Mouse (Mus musculus): ENCODE measurements around the gene Ndufv1.
"Not testable (repeated sequence)": the region's sequence is repeated elsewhere in the genome, so short reads cannot be mapped to it uniquely, and the experiment has no call there.

Gene Ndufv1

DNA sequence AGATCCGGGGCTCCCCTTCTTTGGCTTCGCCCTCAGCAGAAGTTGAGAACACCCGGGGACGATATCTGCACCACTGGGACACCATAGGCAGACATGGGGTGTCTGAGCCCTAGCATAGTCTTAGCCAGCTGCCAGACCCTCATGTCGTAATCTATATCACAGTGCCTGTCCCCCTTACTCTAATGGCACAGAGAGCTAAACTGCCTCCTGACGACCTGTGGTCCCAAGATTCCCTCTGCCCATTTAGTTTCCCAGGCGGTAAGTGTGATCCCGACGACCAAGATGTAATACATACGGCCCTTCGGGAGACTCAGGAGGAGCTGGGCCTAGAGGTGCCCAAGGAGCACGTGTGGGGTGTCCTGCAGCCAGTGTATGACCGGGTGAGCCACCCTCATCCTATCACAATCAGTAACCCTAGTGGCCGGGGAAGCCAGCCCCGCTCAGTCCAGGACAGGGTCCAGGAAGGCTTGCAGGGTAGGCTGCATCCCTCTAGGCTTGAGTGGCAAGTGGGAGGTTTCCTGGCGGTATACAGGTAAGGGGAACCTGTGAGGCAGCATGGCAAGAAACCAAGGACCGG lies 11.6 kb downstream of the Ndufv1 start:
- no peak for DNase-seq

DNA sequence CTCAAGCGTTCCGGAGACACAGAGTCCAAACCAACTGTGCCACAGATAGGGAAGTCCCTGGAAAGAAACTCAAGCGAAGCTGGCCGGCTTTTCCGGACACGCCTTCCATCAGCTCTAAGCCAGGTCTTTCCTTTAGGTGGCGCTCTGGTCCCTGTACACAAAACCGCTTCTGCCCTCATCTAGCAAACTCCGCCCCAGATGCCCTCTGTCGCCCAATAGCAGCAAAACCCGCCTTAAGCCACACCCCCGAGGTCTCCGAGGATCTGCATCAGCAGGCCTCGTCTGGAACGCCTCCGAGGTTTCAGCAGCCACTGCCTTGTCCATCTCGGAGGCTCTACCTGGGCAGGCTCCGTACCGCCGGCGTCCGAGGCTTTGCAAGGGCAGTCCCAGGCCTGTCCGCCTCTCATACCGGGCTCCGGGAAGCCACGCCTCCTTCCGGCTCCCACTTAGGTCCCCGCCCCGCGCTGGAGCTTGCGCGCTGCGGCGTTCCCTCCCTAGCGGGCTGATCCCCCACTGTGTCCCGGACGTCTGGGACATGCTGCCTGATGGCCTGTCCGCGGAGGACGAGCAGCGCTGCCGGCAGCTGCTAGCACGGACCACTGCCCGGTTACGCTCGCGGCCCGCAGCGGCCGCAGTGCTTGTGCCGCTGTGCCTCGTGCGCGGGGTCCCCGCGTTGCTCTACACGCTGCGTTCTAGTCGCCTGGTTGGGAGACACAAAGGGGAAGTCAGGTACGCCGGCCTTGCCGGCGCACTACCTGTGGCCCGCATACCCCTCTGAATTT lies 12.3 kb downstream of the Ndufv1 start, which contains the start of the genes Nudt8 and Gm49405:
Gene Nudt8, plus strand, starts transcription at position 462 of the 782 bp plus-strand sequence.
Gene Gm49405, plus strand, starts transcription at position 508 of the 782 bp plus-strand sequence.
- peak; percentile 91 to 92 for DNase-seq

DNA sequence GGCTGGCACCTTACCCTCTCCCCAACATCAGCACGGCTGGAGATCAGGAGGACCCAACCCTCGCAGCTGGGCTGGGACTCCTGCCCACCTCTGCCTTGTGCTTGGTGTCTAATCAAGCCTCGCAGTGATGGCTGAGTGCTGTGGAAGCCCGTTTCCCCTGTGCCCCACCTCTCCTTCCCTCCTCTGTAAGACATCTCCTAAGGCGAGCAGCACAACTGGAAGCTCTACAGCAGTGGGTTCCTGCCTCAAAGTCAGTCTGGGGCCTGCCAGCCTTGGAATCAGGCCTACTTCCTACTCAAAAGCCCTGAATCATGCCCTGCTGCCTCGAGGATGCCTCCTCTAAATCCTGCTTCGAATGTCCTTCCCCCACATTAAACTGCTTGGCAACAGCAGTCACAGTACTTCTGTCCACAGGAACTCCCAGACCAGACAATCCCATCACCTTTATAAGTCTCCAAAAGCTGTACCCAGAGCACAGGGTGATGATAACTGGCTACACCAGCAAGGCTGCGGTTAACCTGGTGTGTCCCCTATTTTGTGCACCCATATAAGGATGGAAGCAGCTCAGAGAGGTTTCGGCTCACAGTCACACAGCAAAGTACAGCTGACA lies 13.4 kb downstream of the Ndufv1 start:
- no peak for DNase-seq

DNA sequence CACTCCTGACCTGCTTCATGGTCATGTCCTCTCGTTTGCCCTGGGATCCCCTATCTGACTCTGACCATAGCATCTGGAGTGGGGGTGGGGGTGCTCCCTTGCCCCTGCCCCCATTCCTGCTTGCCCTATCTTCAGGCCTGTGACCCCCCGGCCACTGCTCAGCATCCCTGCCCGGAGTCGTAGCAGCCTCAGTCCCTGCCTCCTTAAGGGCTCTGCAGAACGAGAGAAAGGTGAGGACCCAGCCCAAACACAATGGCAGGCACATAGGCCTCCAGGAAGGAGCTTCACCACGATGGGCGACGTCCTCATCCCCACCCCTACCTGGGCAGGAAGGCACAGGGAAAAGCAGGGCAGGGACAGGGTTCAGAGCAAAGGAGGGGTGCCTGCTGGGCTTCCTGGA lies 14.3 kb downstream of the Ndufv1 start:
- DNase-seq = no peak

DNA sequence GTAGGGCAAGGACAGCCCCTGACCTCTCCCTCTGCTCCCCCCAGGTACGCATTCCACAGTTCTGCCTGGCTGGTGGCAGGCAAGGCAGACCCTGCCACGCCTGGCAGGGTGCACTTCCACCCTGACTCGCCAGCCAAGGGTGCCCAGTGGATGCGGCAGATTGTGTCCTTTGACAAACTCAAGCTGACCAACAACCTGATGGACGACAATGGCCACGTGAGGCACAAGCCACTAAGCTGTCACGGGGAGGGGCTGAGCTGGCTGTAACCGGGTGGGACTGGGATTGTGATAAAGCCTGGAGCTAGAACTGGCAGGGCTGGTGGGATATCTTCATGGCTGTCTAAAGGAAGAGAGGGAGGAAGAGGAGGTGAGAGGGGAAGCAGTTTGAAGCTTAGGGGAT lies 15.4 kb downstream of the Ndufv1 start:
- DNase-seq = no peak

DNA sequence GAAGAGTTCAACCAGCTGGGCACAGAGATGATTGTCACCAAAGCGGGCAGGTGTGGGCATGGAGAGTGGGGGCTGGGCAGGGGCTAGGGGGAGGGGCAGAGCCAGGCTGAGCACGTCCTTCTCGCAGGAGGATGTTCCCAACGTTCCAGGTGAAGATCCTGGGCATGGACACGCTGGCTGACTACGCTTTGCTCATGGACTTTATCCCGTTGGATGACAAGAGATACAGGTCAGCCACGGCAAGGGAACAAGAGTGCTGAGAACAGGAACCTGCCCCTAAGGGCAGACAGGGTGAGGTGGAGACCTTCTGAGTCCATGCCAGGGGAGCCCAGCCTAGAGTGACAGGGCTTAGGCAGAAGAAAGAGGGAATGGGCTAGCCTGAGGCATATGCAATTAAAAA lies 15.9 kb downstream of the Ndufv1 start:
- DNase-seq = no peak

DNA sequence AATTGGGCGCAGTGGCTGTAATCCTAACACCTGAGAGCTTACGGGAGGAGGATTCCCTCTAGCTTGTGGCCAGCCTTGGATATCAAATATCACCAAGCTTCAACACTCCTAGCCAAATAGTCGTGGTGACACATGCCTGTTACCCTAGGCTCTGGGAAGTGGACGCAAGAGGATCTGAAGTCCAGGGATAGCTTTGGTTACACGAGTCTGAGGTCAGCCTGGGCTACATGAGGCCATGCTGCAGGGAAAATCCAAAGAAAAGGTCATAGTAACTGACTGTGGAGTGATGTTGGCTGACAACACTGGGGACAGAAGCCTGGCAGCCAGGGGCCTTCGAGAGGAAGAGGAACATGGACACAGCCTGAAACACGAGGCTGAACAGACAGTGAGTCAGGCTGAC lies 16.5 kb downstream of the Ndufv1 start:
- no peak for DNase-seq

DNA sequence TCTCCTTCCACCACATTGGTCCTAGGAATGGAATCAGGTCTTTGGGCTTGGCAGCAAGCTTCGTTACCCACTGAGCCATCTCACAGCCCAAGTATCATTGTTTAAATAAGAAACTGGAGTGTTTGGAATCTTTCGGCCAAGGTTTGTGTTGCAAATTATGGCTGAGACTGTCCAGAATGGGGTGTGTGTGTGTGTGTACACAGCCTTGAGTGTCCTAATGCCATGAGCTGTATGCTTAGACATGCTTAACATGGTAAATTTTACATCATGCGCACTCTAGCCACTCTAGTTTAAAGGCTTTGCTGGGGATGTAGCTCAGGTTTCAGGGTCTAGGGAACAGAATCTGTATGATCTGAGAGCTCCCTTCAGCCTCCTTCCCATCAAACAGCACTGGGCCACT lies 17.1 kb downstream of the Ndufv1 start:
- DNase-seq = no peak

DNA sequence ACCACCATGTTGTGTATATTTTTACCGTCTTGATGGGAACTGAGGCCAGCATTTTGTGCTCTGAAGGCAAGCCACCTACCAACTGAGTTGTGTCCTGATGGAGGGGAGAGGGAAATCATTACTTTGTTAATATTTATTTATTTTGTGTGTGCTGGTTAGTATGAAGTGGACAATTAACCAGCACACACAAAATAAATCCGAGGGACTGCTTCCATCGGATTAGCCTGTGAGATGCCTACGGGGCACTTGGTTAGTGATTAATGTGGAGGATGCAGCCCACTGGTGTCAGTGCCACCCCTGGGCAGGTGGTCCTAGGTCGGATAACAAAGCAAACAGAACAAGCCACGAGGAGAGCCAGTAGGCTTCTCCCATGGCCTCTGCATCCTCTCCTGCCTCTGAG lies 17.7 kb downstream of the Ndufv1 start:
- no peak for DNase-seq

DNA sequence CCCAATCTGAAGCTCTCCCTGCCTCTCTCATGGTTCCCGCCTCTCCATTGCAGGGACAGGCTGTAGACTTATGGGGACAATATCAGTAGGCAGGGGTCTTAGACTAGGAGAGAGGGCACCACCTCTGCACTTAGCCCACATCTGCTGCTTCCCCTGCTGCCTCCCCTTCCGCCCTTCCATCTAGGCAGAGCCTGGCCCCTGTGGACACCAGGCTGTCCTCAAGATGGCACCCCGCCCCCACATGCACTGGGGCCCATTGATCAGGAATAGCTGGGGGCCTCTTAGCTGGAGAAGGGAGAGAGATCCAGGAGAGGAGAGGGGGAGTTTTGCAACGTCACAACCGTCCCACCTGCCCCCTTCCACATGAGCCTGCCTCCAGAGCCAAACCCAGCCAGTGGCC lies 20.2 kb downstream of the Ndufv1 start, which contains the start of gene Tbx10:
Gene Tbx10, plus strand, starts transcription at position 337 of the 400 bp plus-strand sequence.
- no peak for DNase-seq

DNA sequence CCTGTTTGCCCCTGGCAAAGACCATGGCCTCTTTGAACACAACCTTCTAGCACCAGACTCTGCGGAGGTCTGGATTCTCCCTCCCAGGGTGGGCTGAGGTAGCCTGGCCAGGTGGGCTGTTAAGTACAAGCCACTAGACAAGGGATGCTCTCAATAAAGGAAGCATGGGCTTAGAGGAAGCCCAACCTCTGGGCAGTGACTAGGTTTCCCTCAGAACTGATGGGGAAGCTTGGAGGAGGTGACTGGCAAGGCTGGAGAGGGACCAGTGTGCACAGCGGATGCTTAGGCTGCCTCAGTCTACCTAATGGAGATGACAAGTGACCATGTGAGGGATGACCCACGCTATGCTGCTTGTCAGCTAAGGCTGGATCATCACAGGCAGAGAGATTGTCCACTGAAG lies 20.6 kb downstream of the Ndufv1 start:
- no peak for DNase-seq

DNA sequence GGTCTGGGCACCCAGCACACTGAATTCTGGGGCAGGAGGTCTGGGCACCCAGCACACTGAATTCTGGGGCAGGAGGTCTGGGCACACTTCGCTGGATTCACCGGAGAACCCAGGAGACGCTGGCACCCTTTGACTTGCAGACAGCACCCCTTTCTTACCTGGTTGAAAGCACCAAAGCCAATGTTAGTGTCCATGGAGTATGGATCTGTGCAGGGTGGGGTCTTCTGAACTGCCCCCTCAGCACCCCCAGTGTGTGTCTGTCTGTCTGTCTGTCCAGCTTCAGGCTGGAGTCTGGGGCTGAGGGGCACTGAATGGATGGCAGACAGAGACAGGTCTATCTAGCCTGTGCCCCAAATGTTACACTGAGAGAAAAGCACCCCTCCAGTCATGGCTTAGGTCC lies 21.0 kb downstream of the Ndufv1 start:
- no peak for DNase-seq

DNA sequence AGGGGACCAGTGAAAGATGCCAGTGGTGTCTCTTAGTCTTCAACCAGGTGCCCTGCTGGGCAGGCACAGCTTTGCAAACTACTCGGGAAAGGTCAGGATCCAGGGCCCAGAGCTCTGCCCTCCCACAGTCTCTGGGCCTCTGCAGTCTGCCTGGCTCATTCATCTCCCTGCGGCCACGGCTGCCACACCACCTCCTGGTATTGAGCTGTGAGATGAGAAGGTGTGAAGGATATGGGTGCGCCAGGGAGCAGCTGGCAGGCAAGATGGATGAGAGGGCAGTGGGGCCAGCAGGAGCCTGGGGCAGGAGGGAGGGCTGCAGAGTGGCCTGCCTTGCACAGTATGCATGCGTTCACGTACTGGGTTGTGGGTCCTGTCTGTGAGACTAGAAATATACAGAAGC lies 21.8 kb downstream of the Ndufv1 start:
- no peak for DNase-seq

DNA sequence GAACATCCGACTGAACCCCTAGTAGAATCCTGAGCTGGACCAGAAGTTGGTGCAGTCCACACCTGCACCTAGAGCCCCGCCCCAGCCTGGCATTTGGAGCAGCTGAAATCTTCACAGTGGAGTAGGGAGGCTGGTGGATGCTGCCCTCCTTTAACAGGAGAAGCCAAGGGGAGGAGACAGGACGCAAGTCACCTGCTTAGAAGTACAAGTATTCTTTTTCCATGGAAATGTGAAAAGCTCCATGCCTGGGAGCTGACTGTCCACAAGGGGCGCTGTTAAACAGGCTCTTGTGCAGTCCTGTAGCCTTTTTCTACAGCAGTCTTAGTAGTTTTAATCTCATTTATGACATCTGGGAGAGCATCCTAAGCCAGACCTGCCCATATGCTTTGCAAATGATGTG lies 23.9 kb downstream of the Ndufv1 start:
- DNase-seq = no peak

DNA sequence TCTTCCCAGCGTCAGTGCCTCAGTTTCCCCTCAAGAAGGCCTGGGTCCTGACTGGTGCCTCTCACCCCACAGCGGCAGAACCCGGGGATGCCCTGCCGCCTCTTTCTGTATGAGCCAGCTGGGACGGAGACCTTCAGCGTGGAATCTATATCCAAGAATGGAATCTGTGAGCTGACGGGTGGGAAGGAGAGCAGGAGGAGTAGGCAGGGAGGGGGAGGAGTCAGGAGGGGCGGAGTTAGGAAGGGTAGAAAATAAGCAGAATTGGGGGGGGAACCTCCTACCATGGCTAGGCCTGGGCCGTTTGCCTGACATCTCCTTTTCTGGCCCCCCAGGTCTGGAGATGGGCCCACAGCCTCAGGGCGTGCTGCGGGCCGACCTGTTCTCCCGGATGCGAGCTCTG lies 24.5 kb downstream of the Ndufv1 start:
- no peak for DNase-seq

DNA sequence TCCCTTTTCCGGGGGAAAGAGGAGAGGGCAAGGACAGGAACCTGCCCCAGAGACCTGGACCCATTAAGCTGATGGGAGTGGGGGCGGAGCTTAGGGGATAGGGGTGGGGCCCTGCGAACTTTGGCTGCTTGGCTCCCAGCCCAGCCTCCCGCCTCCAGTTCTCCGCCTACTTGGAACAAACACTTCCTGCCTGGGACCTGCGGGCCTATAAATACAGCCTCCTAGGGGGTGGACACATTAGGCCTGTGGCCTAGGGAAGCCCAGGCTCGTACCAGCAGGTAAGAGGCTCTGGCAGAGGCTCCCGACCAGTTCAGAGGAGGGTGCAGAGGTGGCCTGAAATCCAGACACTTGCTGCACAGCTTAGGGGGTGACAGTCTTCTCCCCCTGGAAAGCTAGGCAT lies 26.3 kb downstream of the Ndufv1 start, which contains the start of gene Acy3:
Gene Acy3, plus strand, starts transcription at position 237 of the 400 bp plus-strand sequence.
- peak in 1 of 2 experiments; percentile 18 for DNase-seq

DNA sequence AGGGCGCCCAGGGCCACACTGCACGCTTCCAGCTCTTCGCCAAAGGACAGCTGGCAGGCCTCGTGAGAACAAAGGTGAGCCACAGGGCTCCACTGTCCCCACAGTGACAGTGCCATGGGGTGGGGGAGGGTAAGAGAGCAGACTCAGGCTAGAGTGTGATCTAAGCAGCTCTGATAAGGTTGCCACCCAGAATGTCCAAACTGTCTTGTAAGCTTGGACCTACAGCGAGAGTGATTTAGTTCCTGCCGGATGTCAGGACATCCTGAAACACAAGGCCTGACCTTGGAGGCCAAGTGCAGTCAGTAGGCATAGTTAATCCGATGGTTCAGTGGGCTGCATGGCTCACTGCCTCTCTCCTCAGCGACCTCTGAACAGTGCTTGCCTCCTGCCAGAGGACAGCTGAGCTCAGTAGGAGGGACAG lies 27.3 kb downstream of the Ndufv1 start:
- no peak for DNase-seq

DNA sequence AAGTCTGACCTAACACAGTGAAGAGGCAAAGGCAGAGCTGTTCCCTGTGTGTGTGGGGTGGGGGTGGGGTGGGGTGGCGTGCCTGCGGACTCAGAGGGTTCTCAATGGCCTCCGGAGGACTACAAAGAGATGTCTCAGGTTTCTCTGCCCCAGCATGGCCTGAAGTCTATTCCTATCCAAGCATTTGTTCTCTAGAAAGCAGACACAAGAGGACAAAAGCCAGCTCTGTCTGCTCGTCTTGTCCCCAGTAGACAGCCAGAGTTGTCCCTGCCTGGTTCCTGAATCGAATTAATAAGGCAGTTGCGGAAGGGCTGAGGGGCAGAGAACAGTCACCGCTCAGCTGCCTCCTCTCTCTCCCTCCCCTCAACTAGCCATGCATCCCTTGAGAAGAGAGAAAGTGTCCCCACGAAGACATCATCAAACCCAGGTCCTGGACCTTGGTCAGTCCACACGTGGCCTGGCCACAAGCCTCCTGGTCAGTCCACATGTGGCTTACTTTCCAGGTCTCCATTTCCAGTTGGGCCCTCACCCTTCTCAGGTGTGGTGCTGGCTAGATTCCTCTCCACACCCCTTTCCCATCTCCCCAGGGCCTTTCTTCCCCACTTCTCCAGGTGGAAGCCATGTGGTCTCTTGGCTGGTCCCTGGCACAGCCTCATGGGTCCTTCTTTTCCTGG lies 28.9 kb downstream of the Ndufv1 start:
- DNase-seq = no peak

DNA sequence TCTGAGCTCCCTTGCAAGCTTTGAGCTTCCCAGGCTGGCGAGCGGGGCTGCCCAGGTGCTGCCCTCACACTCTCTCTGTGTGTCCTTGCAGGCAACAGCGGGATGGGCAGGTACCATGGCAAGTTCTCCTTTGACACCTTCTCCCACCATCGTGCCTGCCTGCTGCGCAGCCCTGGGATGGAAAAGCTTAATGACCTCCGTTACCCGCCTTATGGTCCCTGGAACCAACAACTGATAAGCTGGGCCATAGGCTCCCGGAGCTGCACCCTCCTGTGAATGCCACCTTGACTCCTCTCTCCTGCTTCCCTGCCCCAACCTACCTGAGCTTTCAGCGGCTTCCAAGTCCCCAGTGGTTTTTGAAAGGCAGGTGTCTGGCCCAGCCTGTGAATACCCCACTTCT lies 31.7 kb downstream of the Ndufv1 start:
- no peak for DNase-seq

DNA sequence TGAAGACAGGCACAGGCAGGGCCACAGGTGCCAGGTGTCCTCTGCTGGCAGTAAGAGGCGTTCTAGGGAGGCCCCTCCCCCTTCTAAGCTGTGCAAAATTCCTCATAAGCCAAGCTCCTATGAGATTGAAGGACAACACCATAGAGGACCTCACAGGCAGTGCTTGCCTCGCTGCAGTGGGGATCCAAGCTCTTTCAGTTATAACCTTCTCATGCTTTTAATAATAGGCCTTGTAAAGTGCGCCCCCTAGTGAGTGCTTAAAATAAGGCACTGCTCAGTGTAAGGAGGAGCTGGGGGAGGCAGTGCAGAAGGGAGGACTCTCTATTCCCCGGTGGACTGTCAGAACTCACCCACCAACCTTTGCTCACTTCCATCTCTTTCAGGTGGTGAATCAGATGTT lies 32.3 kb downstream of the Ndufv1 start:
- DNase-seq = peak; percentile 37 to 73

DNA sequence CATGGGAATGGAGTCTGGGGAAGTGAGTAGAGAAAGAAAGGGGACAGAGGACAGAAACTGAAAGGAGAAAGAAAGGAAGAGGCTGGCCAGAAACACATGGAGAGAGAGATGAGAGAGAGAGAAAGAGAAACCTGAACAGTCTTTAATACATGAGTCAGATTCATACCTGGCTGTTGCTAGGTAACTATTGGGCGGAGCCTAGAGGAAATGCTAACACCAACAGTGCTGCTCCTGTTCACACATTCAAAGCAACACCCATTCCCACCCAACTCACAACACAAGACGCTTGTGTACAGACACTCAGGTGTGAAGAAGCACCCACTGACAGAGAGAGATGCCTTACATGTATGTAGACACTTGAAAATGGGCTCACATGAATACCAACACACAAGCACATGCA lies 36.7 kb downstream of the Ndufv1 start:
- no peak for DNase-seq

DNA sequence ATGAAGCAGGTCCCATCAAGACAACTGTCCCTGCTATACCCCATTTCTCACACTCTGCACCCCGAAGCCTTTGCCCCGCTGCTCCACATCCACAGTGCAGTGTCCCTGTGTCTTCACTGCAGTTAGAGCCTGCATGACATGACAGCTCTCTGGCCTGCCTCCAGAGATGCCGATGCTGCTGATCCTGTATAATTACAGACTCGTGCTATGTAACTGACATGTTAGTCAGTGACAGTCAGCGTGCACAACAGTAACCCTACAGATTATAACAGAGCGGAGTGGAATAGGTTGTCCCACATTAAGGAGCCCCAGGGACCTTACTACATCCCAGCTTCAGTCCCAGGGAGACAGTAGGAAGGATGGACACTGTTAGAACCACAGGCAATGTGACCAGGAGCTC lies 38.0 kb downstream of the Ndufv1 start:
- DNase-seq = not testable (repeated sequence)

DNA sequence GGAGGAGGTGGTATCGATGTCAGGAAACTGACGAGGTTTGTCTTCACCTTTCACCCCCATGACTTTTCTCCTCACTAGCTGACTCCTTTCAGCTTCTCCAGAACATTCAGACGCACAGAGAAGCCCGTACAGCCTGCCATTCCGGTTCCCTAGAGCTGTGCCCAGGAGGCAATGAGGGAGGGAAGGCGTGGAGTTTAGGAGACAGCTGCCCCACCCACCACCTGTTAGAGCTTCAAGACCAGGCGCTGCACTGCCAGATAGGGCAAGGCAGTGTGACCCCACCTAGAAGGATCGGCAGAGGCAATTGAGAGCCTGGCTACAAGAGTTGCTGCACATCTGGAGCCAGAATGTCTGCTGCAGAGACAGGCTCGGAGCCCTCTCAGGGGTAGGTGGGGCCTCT lies 40.4 kb downstream of the Ndufv1 start, which contains the start of gene Aldh3b2:
Gene Aldh3b2, plus strand, starts transcription at position 100 of the 400 bp plus-strand sequence.
- DNase-seq = no peak

Data from spleen, adult 18-20 months (tissue).